Mouse (Mus musculus) neutrophil, adult 5-6 weeks (primary cell): ENCODE data around the gene Eea1. TPM values are rescaled to one million over a fixed set of nuclear protein-coding genes. Genes with fewer than 3 reads are reported as not detected.
A peak's percentile ranks its signal among the peaks of the same experiment; 100 is the strongest.

ENCODE experiments used
- ATAC-seq: fragments of 151-379, 151-347 bp; 2 replicates; pipeline ENCODE4 v1.8.0; 2017; ENCODE audit warnings: mild to moderate bottlenecking, moderate TSS enrichment; ENCODE audit not compliant: insufficient number of reproducible peaks, poor library complexity, low FRiP score, severe bottlenecking; ENCODE audit errors: extremely low read depth
- total RNA-seq: library from RNA; stranded (forward); fragments of 200-1000 nt; gene quantifications from 2 replicates; pipeline ENCODE4 v1.2.3, GENCODE M21; 2017

The Eea1 gene
- total RNA-seq, 1 experiment from 2014 or later, result 32.1 TPM

- ATAC-seq, result no peak
Observed at GRCm38 (mm10) chr10:96034106-96034505, 93.7 kb downstream of the Eea1 start.

- ATAC-seq, result no peak
Observed at GRCm38 (mm10) chr10:96035951-96036350, 95.5 kb downstream of the Eea1 start.

DNA sequence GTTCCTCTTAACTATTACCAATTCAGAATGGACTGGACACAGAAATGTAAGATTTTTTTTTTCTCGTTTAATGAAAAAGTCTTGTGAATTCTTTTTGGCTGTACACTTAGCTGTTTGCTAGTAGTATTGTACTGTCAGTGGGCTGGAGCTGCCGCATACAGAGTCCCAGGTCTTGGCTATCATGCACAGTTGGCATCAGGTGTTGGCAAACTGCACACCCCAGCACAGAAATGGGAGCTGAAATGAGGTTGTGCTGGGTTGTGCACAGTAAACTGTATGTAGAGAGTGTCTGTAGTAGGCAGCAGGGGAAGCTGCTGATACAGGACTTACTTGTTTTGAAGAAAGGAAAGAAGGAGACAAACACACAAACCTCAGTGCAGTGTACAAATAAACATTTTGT lies 103.8 kb downstream of the Eea1 start:
- no peak for ATAC-seq

DNA sequence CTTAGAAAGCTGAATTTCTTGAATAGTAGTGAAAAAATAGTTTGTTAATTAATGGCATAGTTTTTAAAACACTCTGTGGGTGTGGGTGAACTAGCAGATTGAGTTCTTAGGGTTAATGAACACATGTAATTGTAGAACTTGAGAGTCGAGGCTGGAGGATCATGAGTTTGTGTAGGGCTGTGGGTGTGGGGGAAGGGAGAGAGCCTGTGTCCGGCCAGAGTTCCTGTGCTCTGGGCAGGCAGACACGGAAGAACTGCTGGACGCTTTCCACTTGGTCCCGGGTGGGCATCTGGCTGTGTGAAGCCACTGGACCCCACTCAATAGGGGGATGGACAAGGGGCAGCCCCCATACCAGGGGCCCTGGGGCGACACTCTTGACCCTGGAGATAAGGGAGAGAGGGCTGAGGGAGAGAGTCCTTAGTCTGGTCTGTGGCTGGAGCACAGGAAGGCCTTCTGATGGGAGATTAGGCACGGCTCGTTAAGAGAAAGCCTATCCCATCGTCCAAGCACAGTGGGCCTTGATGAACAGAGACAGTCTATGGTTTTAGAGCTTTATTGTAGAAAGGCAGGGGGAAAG lies 107.6 kb downstream of the Eea1 start:
- no peak for ATAC-seq

- ATAC-seq, result no peak
Observed at GRCm38 (mm10) chr10:96048550-96048949, 108.1 kb downstream of the Eea1 start.

GRCm38 (mm10) chr10:96067347-96067746 lies 126.9 kb downstream of the Eea1 start:
- ATAC-seq, result peak; percentile 58; the same call in 1 of the 2 replicates

DNA sequence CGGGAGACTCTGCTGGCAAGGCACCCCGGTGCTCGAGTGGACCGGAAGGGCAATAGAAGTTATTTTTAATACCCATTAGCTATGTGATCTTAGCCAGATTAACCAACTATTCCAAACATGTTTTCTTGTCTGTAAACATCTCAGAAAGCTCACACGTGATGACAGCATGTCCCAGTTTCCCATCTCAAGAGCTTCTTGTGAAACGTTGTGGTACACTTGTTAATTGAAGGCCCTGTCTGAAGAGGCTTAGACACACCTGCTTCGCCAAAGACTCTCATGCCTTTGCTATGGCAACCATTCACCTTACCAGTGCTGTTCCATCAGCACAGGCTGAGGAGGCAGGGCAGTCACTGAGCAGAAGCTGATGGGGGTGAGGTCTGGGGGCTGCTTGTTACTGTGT lies 133.9 kb downstream of the Eea1 start:
- no peak for ATAC-seq

DNA sequence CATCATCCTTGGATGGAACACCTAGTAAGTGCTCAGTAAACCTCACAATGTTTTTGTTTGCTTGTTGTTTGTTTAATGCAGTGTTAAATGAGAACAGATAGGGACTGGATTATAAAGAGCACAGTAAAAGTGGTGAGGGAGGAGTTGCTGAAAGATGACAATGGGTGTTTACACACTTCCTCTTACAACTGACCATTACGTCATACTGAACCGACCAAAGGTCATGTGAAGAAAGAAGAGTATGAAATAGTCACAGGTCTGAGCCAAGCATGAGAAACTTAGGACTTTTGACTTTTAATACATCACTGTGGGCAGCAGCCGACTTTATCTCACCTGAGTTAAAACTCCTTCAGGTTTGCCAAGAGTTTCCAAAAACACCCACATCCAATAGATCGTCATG lies 135.0 kb downstream of the Eea1 start:
- peak; percentile 63 for ATAC-seq

GRCm38 (mm10) chr10:96075880-96076279 lies 135.4 kb downstream of the Eea1 start:
- no peak for ATAC-seq

- no peak for ATAC-seq
Observed at GRCm38 (mm10) chr10:96076461-96076860, 136.0 kb downstream of the Eea1 start.

GRCm38 (mm10) chr10:96077480-96078066 lies 137.1 kb downstream of the Eea1 start:
- peak; percentile 99 for ATAC-seq

- no peak for ATAC-seq
Observed at GRCm38 (mm10) chr10:96079823-96080222, 139.4 kb downstream of the Eea1 start.

DNA sequence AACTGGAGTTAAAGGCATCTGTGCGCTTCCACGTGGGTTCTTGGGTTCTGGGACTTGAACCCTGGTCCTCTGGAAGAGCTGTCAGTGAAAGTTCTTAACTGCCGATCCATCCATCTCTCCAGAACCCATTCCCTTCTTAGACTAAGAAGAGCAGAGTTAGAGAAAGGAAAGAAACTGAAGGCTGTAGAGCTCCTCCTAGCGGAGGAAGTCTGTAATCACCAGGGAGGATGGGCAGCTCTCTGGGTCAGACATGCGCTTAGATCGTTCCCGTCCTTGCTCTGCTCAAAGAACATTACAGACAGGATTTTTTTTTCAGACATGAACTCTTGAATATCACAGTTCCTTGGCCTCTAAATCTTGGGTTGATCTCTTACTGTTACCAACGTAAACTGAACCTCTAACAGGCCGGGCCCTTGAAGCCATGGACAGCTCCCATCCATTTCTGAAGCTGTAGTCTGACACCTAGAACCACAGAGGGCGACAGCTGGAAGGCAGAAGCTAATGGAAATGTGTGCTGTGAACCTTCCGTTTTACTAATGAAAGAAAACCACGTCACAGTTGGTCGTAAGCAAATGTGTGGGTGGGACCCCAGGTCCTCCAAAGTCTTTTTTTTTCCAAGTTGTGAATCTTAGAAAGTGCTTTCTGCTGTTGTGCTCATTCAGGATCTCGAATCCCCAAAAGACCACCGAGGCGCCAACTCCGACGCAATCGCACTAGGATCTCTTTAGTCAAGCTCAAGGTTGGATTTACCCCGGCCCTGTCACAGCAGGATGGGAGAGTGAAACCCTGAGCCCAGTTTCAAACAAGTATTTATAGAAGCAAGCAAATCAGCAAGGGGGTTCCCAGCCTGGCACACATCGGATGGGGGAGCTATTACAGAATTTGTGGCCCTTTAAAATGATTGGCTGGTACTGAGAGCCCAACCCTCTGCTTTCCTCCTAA lies 140.3 kb downstream of the Eea1 start:
- ATAC-seq, result peak; percentile 49

- no peak for ATAC-seq
Observed at GRCm38 (mm10) chr10:96082203-96082602, 141.8 kb downstream of the Eea1 start.

GRCm38 (mm10) chr10:96089744-96090143 lies 149.3 kb downstream of the Eea1 start:
- no peak for ATAC-seq

- ATAC-seq, result no peak
Observed at GRCm38 (mm10) chr10:96090388-96090787, 149.9 kb downstream of the Eea1 start.

- no peak for ATAC-seq
Observed at GRCm38 (mm10) chr10:96093890-96094531, 153.6 kb downstream of the Eea1 start.

DNA sequence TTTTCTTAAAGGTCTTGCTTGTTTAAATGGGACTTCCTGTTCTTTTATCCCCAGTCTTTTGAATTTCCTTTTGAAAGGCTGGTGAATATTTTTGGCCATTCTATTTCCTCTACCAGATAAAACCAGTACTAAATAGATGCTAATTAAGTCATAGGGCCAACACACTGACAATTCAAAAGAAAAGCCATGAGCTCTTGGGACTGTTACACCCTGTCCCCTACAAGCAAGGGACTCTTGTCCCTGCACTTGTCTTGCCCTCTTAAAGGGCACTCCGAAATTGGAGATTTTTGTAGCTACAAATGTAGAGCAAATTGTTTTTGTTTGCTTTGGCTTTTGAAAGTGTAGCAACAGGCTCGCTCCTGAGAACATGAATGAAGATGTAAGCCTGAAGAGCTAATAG lies 154.1 kb downstream of the Eea1 start:
- ATAC-seq, result no peak
